Mouse (Mus musculus): ENCODE measurements around the gene Snx33. TPM values are rescaled to one million over a fixed set of nuclear protein-coding genes. Genes with fewer than 3 reads are reported as not detected.

Gene Snx33
- polyA plus RNA-seq, 1 experiment from 2014 or later, result 8.5 TPM

DNA sequence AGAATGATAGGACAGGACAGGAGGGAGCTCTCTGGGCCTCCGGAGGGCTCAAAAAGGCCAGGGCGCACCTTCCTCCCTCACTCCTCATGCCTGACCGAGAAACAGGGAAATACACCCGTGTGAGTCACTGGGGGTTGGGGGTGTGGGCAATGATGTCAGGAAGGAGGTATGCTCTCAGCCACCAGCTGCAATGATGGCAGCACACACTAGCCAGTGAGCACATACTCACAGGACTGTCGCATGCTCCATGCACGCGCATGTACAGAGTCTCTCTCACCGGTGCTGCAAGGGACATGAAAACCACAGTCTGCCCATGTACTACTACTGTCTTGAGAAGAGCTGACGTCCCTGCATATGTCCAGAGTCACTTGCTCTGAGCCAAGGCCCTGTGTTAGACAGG lies 20.6 kb downstream of the Snx33 start:
- no peak for ATAC-seq (replicated peaks; ENCODE audit: low FRiP score, low read depth)
- Histone ChIP-seq H3K36me3 (ENCODE audit: insufficient read depth, low read length) (no peaks in the 10 kb centered on the region), H3K9me3 (replicated peaks; ENCODE audit: low read length) (no peaks in the 10 kb centered on the region), H3K4me1 (replicated peaks; ENCODE audit: insufficient read depth, low read length) (no peaks in the 10 kb centered on the region), H3K27ac (no peak overlapping the region), H3K9ac (ENCODE audit: low read depth, low read length) (no peak overlapping the region), H3K4me2 (ENCODE audit: low read length) (no peak overlapping the region), H3K4me3 (replicated peaks; ENCODE audit: low read depth, low read length) (no peak overlapping the region), H3K27me3 (ENCODE audit: insufficient read depth, low read length) (no peaks in the 10 kb centered on the region)
- 73% methylated on average over 9 of the region's 9 CpGs for WGBS
- no peak for TF ChIP-seq CTCF (IDR thresholded peaks at IDR 0.05; ENCODE audit: low read depth)
- no peak for DNase-seq (ENCODE audit: low spot score)

- Histone ChIP-seq H3K9me3 (replicated peaks; ENCODE audit: low read length) (no peaks in the 10 kb centered on the region), H3K36me3 (ENCODE audit: insufficient read depth, low read length) (no peaks in the 10 kb centered on the region), H3K9ac (ENCODE audit: low read depth, low read length) (no peak overlapping the region), H3K4me1 (replicated peaks; ENCODE audit: insufficient read depth, low read length) (peaks cover 11% of the 10 kb centered on the region), H3K4me3 (replicated peaks; ENCODE audit: low read depth, low read length) (no peak overlapping the region), H3K4me2 (ENCODE audit: low read length) (no peak overlapping the region), H3K27ac (no peak overlapping the region), H3K27me3 (ENCODE audit: insufficient read depth, low read length) (no peaks in the 10 kb centered on the region)
- TF ChIP-seq CTCF (IDR thresholded peaks at IDR 0.05; ENCODE audit: low read depth), result no peak
- 79% methylated on average over 3 of the region's 3 CpGs for WGBS
- no peak for DNase-seq (ENCODE audit: low spot score)
- no peak for ATAC-seq (replicated peaks; ENCODE audit: low FRiP score, low read depth)
These were observed 24.5 kb downstream of the Snx33 start for GRCm38 (mm10) chr9:56903662-56904061.

GRCm38 (mm10) chr9:56901187-56901586 lies 27.0 kb downstream of the Snx33 start:
- H3K9ac ChIP-seq (ENCODE audit: low read depth, low read length), result no peak overlapping the region
- H3K4me2 ChIP-seq (ENCODE audit: low read length), result no peak overlapping the region
- DNase-seq (ENCODE audit: low spot score), result no peak
- no peaks in the 10 kb centered on the region for H3K9me3 ChIP-seq (replicated peaks; ENCODE audit: low read length)
- ATAC-seq (replicated peaks; ENCODE audit: low FRiP score, low read depth), result no peak
- no peak for TF ChIP-seq CTCF (IDR thresholded peaks at IDR 0.05; ENCODE audit: low read depth)
- WGBS, result 49% methylated on average over 8 of the region's 8 CpGs
- H3K27me3 ChIP-seq (ENCODE audit: insufficient read depth, low read length), result no peaks in the 10 kb centered on the region
- no peak overlapping the region for H3K4me3 ChIP-seq (replicated peaks; ENCODE audit: low read depth, low read length)
- no peaks in the 10 kb centered on the region for H3K36me3 ChIP-seq (ENCODE audit: insufficient read depth, low read length)
- peaks cover 11% of the 10 kb centered on the region for H3K4me1 ChIP-seq (replicated peaks; ENCODE audit: insufficient read depth, low read length)
- no peak overlapping the region for H3K27ac ChIP-seq

DNA sequence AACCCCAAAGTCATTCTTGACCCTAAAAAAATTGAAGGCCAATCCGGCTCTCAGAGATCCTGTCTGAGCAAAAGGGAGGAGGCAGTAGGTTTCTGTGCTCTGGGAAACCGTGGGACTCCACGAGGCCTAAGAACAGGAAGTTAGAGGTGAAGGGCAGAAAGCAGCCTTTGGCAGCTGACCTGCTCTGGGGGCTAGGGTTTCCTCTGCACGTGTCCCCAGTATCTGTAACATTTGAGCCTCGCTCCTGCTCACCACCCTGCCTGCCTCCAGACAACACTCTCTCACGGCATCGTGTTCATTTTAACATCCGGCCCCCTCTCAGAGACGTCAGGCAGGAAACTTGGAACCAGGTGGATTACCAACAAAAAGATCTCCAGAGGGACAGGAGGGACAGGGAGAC lies 27.6 kb downstream of the Snx33 start:
- peak; percentile 56 for DNase-seq (ENCODE audit: low spot score)
- no peak overlapping the region for H3K27ac ChIP-seq

DNA sequence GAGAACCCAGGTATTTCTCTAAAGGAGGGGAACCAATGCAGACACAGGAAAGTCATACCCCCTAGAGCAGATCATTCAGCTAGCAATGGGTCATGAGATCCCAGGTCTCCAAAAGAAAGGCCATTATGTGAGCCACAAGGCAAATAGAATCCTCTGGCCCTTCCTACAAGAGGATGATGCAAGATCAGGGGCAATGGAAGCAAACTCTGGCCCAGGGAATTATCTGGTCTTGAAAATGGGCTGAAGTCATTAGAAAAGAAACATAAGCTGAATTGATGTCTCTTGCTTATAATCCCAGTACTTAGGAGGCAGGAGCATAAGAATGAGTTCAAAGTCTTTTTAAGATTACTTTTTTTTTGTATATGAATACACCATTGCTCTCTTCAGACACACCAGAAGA lies 28.1 kb downstream of the Snx33 start:
- DNase-seq (ENCODE audit: low spot score), result no peak
- no peak overlapping the region for H3K9ac ChIP-seq (ENCODE audit: low read depth, low read length)
- peaks cover 11% of the 10 kb centered on the region for H3K4me1 ChIP-seq (replicated peaks; ENCODE audit: insufficient read depth, low read length)
- no peak; the same call in 1 of the 2 replicates for TF ChIP-seq CTCF (IDR thresholded peaks at IDR 0.05; ENCODE audit: low read depth)
- H3K27me3 ChIP-seq (ENCODE audit: insufficient read depth, low read length), result no peaks in the 10 kb centered on the region
- no peak for ATAC-seq (replicated peaks; ENCODE audit: low FRiP score, low read depth)
- no peaks in the 10 kb centered on the region for H3K9me3 ChIP-seq (replicated peaks; ENCODE audit: low read length)
- no peak overlapping the region for H3K27ac ChIP-seq
- H3K36me3 ChIP-seq (ENCODE audit: insufficient read depth, low read length), result no peaks in the 10 kb centered on the region
- no peak overlapping the region for H3K4me3 ChIP-seq (replicated peaks; ENCODE audit: low read depth, low read length)
- no peak overlapping the region for H3K4me2 ChIP-seq (ENCODE audit: low read length)

More for the DNA sequence above, 27.6 kb downstream of the Snx33 start:
- no peaks in the 10 kb centered on the region for H3K27me3 ChIP-seq (ENCODE audit: insufficient read depth, low read length)
- H3K36me3 ChIP-seq (ENCODE audit: insufficient read depth, low read length), result no peaks in the 10 kb centered on the region
- 9% methylated on average over 9 of the region's 9 CpGs for WGBS
- no peak for ATAC-seq (replicated peaks; ENCODE audit: low FRiP score, low read depth)
- peaks cover 11% of the 10 kb centered on the region for H3K4me1 ChIP-seq (replicated peaks; ENCODE audit: insufficient read depth, low read length)
- H3K9ac ChIP-seq (ENCODE audit: low read depth, low read length), result peak overlapping the region; percentile 14; the same call in 1 of the 2 replicates
- no peaks in the 10 kb centered on the region for H3K9me3 ChIP-seq (replicated peaks; ENCODE audit: low read length)
- no peak for TF ChIP-seq CTCF (IDR thresholded peaks at IDR 0.05; ENCODE audit: low read depth)
- no peak overlapping the region for H3K4me3 ChIP-seq (replicated peaks; ENCODE audit: low read depth, low read length)
- no peak overlapping the region for H3K4me2 ChIP-seq (ENCODE audit: low read length)

- no peak overlapping the region for H3K4me3 ChIP-seq (replicated peaks; ENCODE audit: low read depth, low read length)
- no peak overlapping the region for H3K9ac ChIP-seq (ENCODE audit: low read depth, low read length)
- 0 out of 2 replicates have a peak, but pooled peaks cover 3% of the 10 kb centered on the region for H3K36me3 ChIP-seq (ENCODE audit: insufficient read depth, low read length)
- no peak for TF ChIP-seq CTCF (IDR thresholded peaks at IDR 0.05; ENCODE audit: low read depth)
- no peak; the same call in 1 of the 2 replicates for ATAC-seq (replicated peaks; ENCODE audit: low FRiP score, low read depth)
- H3K27me3 ChIP-seq (ENCODE audit: insufficient read depth, low read length), result no peaks in the 10 kb centered on the region
- H3K4me2 ChIP-seq (ENCODE audit: low read length), result no peak overlapping the region
- 47% methylated on average over 11 of the region's 11 CpGs for WGBS
- no peak overlapping the region for H3K27ac ChIP-seq
- DNase-seq (ENCODE audit: low spot score), result no peak
- no peaks in the 10 kb centered on the region for H3K9me3 ChIP-seq (replicated peaks; ENCODE audit: low read length)
- H3K4me1 ChIP-seq (replicated peaks; ENCODE audit: insufficient read depth, low read length), result peaks cover 11% of the 10 kb centered on the region
These were observed 28.8 kb downstream of the Snx33 start for GRCm38 (mm10) chr9:56899409-56899808.

GRCm38 (mm10) chr9:56896779-56897178 lies 31.4 kb downstream of the Snx33 start:
- ATAC-seq (replicated peaks; ENCODE audit: low FRiP score, low read depth) (no peak), DNase-seq (ENCODE audit: low spot score) (no peak)
- H3K27ac ChIP-seq, result no peak overlapping the region
- peaks cover 16% of the 10 kb centered on the region for H3K4me1 ChIP-seq (replicated peaks; ENCODE audit: insufficient read depth, low read length)
- 0 out of 2 replicates have a peak, but pooled peaks cover 4% of the 10 kb centered on the region for H3K36me3 ChIP-seq (ENCODE audit: insufficient read depth, low read length)
- H3K27me3 ChIP-seq (ENCODE audit: insufficient read depth, low read length), result no peaks in the 10 kb centered on the region
- WGBS, result 89% methylated on average over 12 of the region's 12 CpGs
- TF ChIP-seq CTCF (IDR thresholded peaks at IDR 0.05; ENCODE audit: low read depth), result no peak
- no peaks in the 10 kb centered on the region for H3K9me3 ChIP-seq (replicated peaks; ENCODE audit: low read length)
- no peak overlapping the region for H3K9ac ChIP-seq (ENCODE audit: low read depth, low read length)
- H3K4me3 ChIP-seq (replicated peaks; ENCODE audit: low read depth, low read length), result no peak overlapping the region
- H3K4me2 ChIP-seq (ENCODE audit: low read length), result no peak overlapping the region

All from kidney, postnatal 0 days (tissue).